Mouse (Mus musculus) 3T3-L1 (cell line): ENCODE measurements around the gene Acvr2b.

Source experiments
- DNase-seq: peaks from one replicate; pipeline ENCODE4 v3.0.0-alpha.2; 2015; ENCODE audit warnings: low read depth, low spot score

Gene Acvr2b

DNA sequence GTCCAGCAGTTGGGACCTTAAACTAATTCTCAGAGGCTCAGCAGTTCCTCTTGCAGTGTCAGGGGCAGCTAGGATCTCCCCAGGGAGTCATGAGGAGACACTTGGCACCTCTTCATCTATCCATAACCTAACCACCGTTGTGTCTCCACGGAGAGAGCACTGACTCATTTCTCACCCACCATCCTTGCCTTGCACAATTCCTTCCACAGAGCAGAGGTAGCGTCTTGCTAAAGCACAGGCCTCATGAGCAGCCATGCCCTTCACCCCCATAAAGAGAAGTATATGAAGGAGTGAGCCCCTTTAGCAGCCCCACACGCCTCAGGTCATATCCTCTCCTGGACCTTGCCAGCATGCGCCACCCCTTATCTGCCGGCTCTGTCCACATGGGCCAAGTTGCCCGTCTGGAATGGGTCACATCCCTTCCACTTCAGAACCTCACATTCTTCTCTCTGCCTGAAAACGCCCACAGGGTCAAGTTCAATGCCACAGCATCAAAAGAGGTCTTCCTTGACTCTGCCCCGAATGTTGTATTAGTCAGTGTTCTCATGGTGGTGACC, 71.8 kb downstream of the Acvr2b start:
- DNase-seq, result peak; percentile 48

DNA sequence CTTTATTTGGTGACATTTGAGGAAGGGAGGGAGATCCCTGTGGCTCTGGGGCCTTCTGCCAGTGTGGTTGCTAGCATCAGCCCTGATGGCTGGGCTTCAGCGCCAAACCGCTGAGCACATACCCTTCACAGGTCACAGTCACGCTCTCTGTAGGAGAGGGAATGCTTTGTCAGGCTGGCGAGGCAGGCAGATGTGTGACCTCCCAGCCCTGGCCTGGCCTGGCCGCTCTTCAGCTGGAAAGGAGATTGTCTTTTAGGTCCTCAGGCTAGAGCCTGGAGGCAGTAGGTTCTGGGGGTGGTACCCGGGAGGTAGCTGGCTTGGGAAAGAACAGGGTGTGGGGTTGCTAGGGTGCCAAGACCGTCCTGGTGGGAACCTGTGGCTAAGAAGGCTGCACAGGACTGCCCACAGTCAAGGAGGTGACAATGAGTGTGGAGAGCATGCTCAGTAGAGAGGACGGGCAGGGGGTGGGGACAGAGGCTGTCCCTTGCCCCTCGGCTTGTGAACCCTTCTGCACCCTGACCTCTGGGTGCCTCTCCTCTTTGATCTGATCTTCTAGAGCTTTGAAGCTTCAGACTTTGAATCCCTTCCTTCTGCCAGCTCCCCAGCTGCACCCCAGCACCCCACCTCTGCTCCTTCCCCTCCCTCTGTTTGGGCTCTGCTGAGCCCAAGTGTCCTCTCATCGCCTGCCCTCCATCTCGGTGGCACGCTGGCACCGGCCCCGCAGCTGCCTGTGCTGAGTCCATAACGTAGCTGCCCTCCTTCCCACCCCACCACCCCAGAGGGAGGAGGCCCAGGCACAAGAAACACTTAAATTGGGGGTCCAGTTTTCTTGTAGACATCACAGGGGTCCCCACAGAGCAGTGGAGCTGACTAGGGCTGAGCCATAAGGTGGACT, 73.0 kb downstream of the Acvr2b start:
- DNase-seq, result no peak

DNA sequence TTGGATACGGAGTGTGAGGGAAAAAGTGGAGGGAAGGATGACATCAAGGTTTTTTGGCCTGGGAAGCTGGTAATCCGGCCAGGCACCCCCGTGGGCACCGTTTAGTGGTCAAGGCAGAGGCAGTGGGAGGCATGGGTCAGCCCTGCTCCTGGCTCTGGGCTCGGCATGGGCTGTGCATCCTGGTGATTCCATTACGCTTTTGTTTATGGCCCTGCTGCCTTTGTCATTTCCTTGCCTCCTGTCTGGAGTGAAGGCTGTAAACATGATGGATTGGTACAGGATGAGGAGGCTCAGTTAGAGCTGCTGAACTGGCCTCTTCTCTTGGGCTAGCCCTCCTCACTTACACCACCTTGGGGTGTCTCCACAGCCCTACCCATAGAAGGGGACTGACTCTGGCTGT, 75.8 kb downstream of the Acvr2b start:
- DNase-seq, result no peak

DNA sequence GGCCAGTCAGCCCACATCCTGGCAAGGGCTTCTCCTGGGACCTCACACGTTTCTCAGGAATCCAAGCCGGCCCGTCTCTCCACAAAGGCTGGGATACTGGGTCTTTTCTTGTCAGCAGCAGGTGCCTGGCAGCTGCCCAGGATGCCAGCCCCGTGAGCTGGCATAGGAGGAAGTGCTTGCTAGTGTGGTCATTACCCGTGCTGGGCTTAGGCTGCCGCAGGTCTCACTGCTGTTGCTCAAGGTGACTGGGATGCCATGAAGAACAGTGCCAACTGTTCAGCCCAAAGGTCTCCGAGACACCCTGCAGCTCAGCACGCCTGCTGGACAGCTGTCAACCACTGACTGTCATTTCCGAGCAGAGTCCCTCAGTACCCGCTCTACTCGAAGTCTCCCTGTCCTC, 76.4 kb downstream of the Acvr2b start:
- no peak for DNase-seq

DNA sequence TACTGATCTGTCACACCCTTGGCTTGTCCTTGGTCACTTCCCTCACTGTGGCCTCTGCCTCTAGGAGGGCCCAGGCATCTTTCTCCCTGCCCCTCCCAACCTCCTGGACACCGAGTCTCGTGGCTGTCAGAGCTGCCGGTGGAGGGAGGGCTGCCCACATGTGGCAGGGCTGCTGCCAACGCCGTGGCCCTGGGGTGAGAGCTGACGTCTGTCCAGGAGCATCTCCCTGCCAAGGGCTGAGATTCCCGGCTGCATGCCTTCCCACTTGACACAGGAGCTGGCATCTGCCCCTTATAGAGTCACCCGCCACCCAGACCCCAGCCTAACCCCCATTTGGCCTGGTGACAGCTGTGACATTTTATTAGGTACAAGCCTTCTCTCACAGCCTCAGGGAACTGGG, 77.4 kb downstream of the Acvr2b start:
- no peak for DNase-seq

DNA sequence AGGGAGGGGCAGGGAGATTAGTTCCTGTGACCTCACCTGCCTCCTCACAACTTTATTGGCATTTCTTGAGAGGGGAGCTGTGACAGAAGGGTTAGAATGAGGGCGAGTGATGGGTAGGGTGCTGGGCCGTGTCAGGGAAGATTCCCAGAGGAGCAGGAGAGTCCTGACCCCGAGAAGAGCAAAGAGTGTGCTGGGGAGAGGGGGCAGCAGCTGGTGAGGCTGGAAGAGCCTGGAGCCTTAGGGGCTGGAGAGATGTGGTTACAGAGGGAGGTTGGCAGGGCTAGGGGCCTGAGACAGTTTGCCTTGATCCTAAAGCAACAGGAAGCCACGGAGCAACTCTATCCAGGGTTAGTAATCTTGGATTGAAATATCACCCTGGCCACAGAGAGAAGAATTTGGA, 79.7 kb downstream of the Acvr2b start:
- DNase-seq, result no peak

DNA sequence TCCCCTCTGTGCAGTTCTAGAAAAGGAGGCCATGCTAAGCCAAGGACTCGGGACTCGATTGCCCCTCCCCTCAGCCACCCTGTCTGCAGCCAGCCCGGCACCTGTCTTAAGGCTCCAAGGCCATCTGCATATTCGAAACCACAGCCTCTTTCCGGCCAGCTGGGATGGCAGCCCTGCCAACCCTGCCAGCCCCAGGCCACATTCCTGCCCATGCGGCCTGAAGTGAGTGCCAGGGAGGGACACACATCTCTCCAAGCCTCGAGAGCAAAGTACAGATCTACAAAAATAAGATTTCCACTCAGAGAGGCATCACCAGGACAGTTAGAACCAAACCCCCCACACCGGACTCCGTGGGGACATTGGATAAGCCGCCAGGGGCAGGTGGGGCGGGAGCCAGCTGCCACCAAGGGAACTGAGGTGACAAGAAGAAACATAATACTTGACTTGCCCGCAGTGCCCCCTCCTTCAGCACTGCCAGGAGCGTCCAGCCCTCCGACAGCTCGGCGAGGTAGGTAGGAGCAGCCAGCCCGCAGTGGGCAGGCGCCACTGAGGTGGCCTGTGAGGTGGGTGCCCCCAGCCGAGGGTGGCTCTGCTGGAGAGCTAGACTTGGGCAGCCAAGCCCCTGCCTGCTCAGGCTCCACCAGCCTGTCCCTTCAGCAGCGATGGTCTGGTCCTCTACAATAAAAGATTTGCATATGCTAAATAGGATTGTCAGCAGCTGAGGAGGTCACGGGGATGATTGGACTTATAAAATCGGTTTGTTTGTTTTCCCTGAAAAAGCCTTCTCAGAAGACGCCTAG, 81.8 kb downstream of the Acvr2b start:
- DNase-seq, result no peak

DNA sequence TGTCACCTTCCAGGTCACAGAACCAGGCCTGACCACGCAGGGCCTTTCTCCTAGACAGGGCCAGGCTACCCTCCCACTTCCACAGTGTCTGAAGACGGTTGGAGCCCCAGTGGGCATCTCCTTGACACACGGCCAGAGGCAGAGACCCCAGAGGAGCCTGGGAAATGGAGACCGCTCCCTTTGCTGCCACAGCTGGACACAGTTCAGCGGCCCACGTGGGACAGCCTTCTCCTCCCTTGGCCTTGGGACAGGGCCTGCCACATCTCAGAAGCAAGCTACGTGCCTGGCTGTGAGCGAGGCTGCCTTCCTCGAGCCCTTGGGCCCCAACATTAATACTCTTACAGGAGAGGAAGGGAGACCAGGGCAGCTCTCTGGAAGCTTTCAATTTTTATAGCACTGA, 82.5 kb downstream of the Acvr2b start:
- no peak for DNase-seq
